Mouse (Mus musculus) limb, embryonic 10.5 days (tissue): ENCODE data around the gene Mvb12a. TPM values are rescaled to one million over a fixed set of nuclear protein-coding genes. Genes with fewer than 3 reads are reported as not detected.
A peak's percentile ranks its signal among the peaks of the same experiment; 100 is the strongest.

ENCODE experiments used
- DNase-seq: peaks from one replicate; pipeline ENCODE4 v3.0.0-alpha.2; 2017; ENCODE audit warnings: low spot score
- H3K27ac ChIP-seq: fragments of 300-500 bp; sonication (generic); 2 replicates; pipeline ENCODE4 v1.5.1; 2016; ENCODE audit warnings: mild to moderate bottlenecking
- H3K27me3 ChIP-seq: fragments of 300-500 bp; sonication (generic); 2 replicates; pipeline ENCODE4 v1.6.1; 2016; ENCODE audit warnings: low read depth, mild to moderate bottlenecking; ENCODE audit not compliant: poor library complexity, severe bottlenecking
- H3K36me3 ChIP-seq: fragments of 300-500 bp; sonication (generic); 2 replicates; pipeline ENCODE4 v1.6.1; 2016; ENCODE audit warnings: mild to moderate bottlenecking, moderate library complexity
- H3K4me1 ChIP-seq: fragments of 300-500 bp; sonication (generic); 2 replicates; pipeline ENCODE4 v1.6.1; 2016
- H3K4me3 ChIP-seq: fragments of 300-500 bp; sonication (generic); 2 replicates; pipeline ENCODE4 v1.5.1; 2016; ENCODE audit warnings: mild to moderate bottlenecking, moderate library complexity
- H3K9me3 ChIP-seq: fragments of 300-500 bp; sonication (generic); replicated peaks from 2 replicates; pipeline ENCODE4 v1.6.1; 2016; ENCODE audit warnings: mild to moderate bottlenecking
- WGBS: fragments of 180-500 bp; shearing (Covaris S2); methylation state at CpG from one replicate; pipeline ENCODE4 v1.1.7; 2016; 5-methylcytosine and 5-hydroxymethylcytosine counted together
- polyA plus RNA-seq: library from polyadenylated mRNA; unstranded; fragments of >200 nt; fragmentation: Nextera tagmentation; extraction: Ambion mirVana; gene quantifications from 2 replicates; pipeline ENCODE4 v1.2.1, GENCODE M21; 2016

The Mvb12a gene
- polyA plus RNA-seq, 1 experiment from 2014 or later = 76.2 TPM

- Histone ChIP-seq H3K27me3 (peaks cover 21% of the 10 kb centered on the region; the same call in 1 of the 2 replicates), H3K9me3 (no peaks in the 10 kb centered on the region), H3K27ac (no peak overlapping the region), H3K4me1 (peaks cover 41% of the 10 kb centered on the region), H3K4me3 (peak overlapping the region; percentile 90; the same call in 1 of the 2 replicates), H3K36me3 (peaks cover 16% of the 10 kb centered on the region)
- 94% methylated on average over 8 of the region's 8 CpGs for WGBS
- no peak for DNase-seq
These were observed 51.0 kb downstream of the Mvb12a start for GRCm38 (mm10) chr8:71593556-71594323.

- 97% methylated on average over 4 of the region's 4 CpGs for WGBS
- Histone ChIP-seq H3K36me3 (peaks cover 16% of the 10 kb centered on the region), H3K27me3 (peaks cover 25% of the 10 kb centered on the region; the same call in 1 of the 2 replicates), H3K4me1 (peaks cover 41% of the 10 kb centered on the region), H3K27ac (no peak overlapping the region), H3K4me3 (no peak overlapping the region), H3K9me3 (no peaks in the 10 kb centered on the region)
- DNase-seq = no peak
These were observed 51.6 kb downstream of the Mvb12a start for GRCm38 (mm10) chr8:71594324-71594722.

DNA sequence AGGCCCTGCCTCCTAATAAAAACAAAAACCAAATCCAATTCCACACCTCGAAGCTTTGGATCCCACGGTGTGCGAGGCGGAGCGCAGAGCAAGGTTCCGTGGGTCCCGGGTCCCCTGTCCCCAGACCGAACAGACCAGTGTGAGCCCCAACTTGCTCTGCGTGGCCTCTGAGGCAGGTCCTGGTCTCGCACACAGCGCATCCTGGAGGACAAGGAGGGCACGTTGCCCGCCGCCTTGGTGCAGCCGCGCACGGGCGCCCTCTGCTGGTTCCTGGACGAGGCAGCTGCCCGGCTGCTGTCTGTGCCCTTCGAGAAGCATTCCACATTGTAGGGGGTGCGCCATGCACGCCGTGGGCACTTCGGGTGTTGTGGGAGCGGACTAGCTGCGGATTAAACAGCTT is 53.1 kb downstream of the Mvb12a start:
- Histone ChIP-seq H3K4me1 (peaks cover 40% of the 10 kb centered on the region), H3K36me3 (peaks cover 19% of the 10 kb centered on the region), H3K9me3 (no peaks in the 10 kb centered on the region), H3K27ac (no peak overlapping the region), H3K27me3 (peaks cover 25% of the 10 kb centered on the region), H3K4me3 (0 out of 2 replicates have a peak overlapping the region, but pooled peaks have one; percentile 2)
- 11% methylated on average over 27 of the region's 27 CpGs for WGBS
- DNase-seq = peak; percentile 93

- H3K27ac ChIP-seq = no peak overlapping the region
These were observed 53.7 kb downstream of the Mvb12a start for GRCm38 (mm10) chr8:71596384-71596783.

GRCm38 (mm10) chr8:71596798-71597197 is 54.1 kb downstream of the Mvb12a start:
- Histone ChIP-seq H3K4me1 (peaks cover 32% of the 10 kb centered on the region), H3K27ac (no peak overlapping the region), H3K9me3 (no peaks in the 10 kb centered on the region), H3K27me3 (peaks cover 30% of the 10 kb centered on the region), H3K36me3 (peaks cover 19% of the 10 kb centered on the region), H3K4me3 (no peak overlapping the region)
- 81% methylated on average over 4 of the region's 4 CpGs for WGBS
- no peak for DNase-seq

More at GRCm38 (mm10) chr8:71596384-71596783, 53.7 kb downstream of the Mvb12a start:
- no peak for DNase-seq
- Histone ChIP-seq H3K9me3 (no peaks in the 10 kb centered on the region), H3K4me3 (0 out of 2 replicates have a peak overlapping the region, but pooled peaks have one; percentile 2), H3K36me3 (peaks cover 19% of the 10 kb centered on the region), H3K27me3 (peaks cover 26% of the 10 kb centered on the region), H3K4me1 (peaks cover 35% of the 10 kb centered on the region)
- 60% methylated on average over 6 of the region's 6 CpGs for WGBS

DNA sequence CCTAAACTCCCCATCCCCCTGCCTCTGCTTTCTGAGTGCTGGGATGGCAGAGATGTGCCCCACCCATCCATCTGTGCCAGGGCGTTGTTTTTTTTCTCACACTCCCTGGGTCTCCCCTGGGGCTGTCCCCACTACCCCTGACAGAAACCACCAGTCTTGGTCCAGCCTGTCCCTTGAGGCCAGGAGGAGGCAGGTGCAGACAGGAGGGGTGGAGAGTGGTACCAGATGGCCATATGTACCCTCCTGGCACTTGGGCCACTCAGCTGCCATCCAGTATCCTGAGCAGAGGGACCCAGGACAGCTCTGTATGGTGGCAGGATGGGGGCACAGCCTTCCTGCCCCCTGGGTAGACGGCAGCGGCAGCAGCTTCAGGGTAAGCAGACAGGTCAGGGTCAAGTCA is 54.7 kb downstream of the Mvb12a start, which contains the start of gene Fam129c:
Gene Fam129c (plus strand): TSS at position 198 of the 400 bp plus-strand sequence.
- peaks cover 36% of the 10 kb centered on the region for H3K27me3 ChIP-seq
- H3K36me3 ChIP-seq = peaks cover 19% of the 10 kb centered on the region
- no peak within 1 kb of the TSS for H3K4me3 ChIP-seq
- DNase-seq = no peak
- no peaks in the 10 kb centered on the region for H3K9me3 ChIP-seq
- no peak within 1 kb of the TSS for H3K27ac ChIP-seq
- 93% methylated on average over 3 of the region's 3 CpGs for WGBS
- H3K4me1 ChIP-seq = peaks cover 33% of the 10 kb centered on the region

Other genes with a start within 250 kb of the Mvb12a start
- gene Use1, start 176.1 kb upstream of the Mvb12a start, polyA plus RNA-seq = 92.4 and 95.0 TPM in 2 replicates
- 4.3 and 5.4 TPM in 2 replicates for gene Ocel1, start 171.6 kb upstream of the Mvb12a start, polyA plus RNA-seq
- gene Nr2f6, start 161.0 kb upstream of the Mvb12a start, polyA plus RNA-seq = 77.4 and 87.2 TPM in 2 replicates
- 6.6 and 6.9 TPM in 2 replicates for gene Ushbp1, start 147.1 kb upstream of the Mvb12a start, polyA plus RNA-seq
- 123 and 131 TPM in 2 replicates for gene Babam1, start 146.1 kb upstream of the Mvb12a start, polyA plus RNA-seq
- gene Ankle1, start 136.9 kb upstream of the Mvb12a start, polyA plus RNA-seq = 34.2 and 38.4 TPM in 2 replicates
- gene Abhd8, start 79.3 kb upstream of the Mvb12a start, polyA plus RNA-seq = 61.5 and 75.1 TPM in 2 replicates
- 231 and 263 TPM in 2 replicates for gene Mrpl34, start 78.0 kb upstream of the Mvb12a start, polyA plus RNA-seq
- gene Dda1, start 73.7 kb upstream of the Mvb12a start, polyA plus RNA-seq = 130 and 138 TPM in 2 replicates
- gene Ano8, start 57.0 kb upstream of the Mvb12a start, polyA plus RNA-seq = 2.7 and 3.5 TPM in 2 replicates
- gene Gtpbp3, start 54.8 kb upstream of the Mvb12a start, polyA plus RNA-seq = 26.8 and 28.2 TPM in 2 replicates
- 74.6 and 77.7 TPM in 2 replicates for gene Plvap, start 31.2 kb upstream of the Mvb12a start, polyA plus RNA-seq
- 0.65 and 0.78 TPM in 2 replicates for gene Ccdc194, start 17.2 kb upstream of the Mvb12a start, polyA plus RNA-seq
- gene Bst2, start 5.5 kb upstream of the Mvb12a start, polyA plus RNA-seq = 5.6 TPM in 2 replicates
- 0.29 and 0.45 TPM in 2 replicates for gene Tmem221, start 15.9 kb downstream of the Mvb12a start, polyA plus RNA-seq
- gene Nxnl1, start 23.7 kb downstream of the Mvb12a start, polyA plus RNA-seq = not detected in 2 replicates
- gene Slc27a1, start 26.0 kb downstream of the Mvb12a start, polyA plus RNA-seq = 21.3 and 28.8 TPM in 2 replicates
- 241 and 263 TPM in 2 replicates for gene Pgls, start 49.3 kb downstream of the Mvb12a start, polyA plus RNA-seq
- gene Fam129c, start 54.7 kb downstream of the Mvb12a start, polyA plus RNA-seq = 2.8 and 4.0 TPM in 2 replicates
- gene Colgalt1, start 68.1 kb downstream of the Mvb12a start, polyA plus RNA-seq = 49.0 and 53.6 TPM in 2 replicates
- gene Unc13a, start 128.8 kb downstream of the Mvb12a start, polyA plus RNA-seq = 0.40 and 0.51 TPM in 2 replicates
- 3.7 and 4.6 TPM in 2 replicates for gene Jak3, start 133.4 kb downstream of the Mvb12a start, polyA plus RNA-seq
- 0.53 and 0.76 TPM in 2 replicates for gene Insl3, start 146.3 kb downstream of the Mvb12a start, polyA plus RNA-seq
- gene B3gnt3, start 158.9 kb downstream of the Mvb12a start, polyA plus RNA-seq = 0.67 and 1.2 TPM in 2 replicates
- 2.2 and 4.3 TPM in 2 replicates for gene Fcho1, start 182.8 kb downstream of the Mvb12a start, polyA plus RNA-seq